Mouse (Mus musculus) heart, postnatal 36 days (tissue): ENCODE results near the gene Ano1. TPM values are rescaled to one million over a fixed set of nuclear protein-coding genes. Genes with fewer than 3 reads are reported as not detected.

ENCODE experiments used
- DNase-seq, 2 experiments: peaks; one replicate each; pipeline ENCODE4 v3.0.0; 2021 to 2022
- intact Hi-C: fragments of 180-260 bp; cut with DNase I; formaldehyde crosslinking; loops from one replicate; pipeline ENCODE4 v1.15.1; 2025
- total RNA-seq, 2 experiments: library from RNA; stranded (reverse); gene quantifications; 2 replicates each; pipeline ENCODE4 v1.2.3; 2021

Ano1 gene
- total RNA-seq, 2 experiments from 2014 or later, result 10.5 to 11.3 TPM

- intact Hi-C loops, result no loop called here
- DNase-seq, result no peak
Observed at GRCm38 (mm10) chr7:144656261-144656967, 95.4 kb downstream of the Ano1 start.

DNA sequence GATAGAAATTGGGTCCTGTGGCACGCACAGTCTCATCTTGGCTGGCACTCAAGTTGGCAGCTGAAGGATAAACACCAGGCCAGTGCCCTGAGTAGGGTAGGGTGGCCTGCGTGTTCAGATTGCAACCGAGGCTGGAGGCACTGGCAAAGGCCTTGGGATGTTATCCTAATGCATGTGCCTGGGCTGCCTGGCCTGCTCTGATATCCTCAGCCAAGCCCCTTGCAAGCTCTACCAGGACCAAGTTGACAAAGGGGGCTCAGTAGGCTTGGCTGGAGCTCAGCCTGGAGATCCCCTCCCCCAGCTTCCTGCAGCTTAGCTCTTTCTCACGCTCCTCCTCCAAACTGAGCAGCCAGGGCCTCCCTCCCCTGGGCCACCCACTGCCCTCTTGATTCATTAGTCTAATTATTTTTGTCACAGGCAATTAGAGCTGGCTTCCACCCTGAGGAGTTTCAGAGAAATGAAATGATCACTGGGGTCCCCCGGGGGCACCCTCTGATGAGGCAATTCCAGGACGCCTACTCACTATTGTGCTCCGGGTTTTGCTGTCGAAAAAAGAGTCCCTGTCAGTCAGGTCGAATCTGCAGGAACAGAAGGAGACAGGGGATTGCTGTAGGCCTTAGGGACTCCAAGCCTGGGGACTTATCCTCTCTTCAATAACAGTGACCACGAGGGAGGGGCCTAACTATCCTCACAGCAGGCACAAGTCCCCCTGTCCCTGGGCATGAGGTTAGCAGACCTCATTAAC is 97.9 kb downstream of the Ano1 start:
- DNase-seq, result peak; percentile 15 to 25
- intact Hi-C loops, result no loop called here

DNA sequence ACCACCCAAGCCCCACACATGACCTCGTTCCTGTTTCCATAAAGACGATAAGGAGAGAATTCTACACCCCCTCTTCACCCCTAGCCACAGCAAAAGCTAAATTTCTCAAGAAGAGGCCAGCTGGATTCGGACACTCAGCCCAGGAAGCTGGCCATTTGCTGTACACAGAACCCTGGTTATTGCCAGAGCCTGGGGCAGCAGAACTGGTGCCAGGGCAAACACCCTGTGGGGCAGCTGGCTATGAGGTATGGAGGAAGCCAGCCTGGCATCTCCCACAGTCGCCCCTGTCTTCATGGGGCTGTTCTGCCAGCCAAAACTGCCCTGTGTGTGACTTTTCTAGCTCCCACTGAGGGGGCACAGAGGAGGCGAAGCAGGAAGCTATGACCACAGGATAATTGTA is 104.2 kb downstream of the Ano1 start:
- DNase-seq, result no peak

DNA sequence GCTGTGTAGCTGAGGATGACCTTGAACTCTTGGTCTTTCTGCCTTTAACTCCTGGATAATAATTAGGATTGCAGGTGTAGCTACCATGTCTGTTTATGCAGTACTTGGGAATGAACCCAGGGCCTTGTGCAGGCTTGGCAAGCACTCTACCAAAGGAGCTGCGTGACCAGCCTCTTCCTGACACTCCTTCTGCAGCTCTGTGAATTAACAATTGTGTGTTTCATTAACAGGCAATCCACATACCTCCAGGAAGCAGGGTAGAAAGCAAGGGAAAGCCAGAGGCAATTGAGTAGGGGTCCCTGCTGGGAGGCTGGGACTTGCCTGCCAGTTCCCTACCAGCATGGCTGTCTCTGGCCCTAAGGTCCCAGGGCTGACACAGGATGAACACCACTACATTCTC is 111.0 kb downstream of the Ano1 start:
- intact Hi-C loops, result no loop called here
- DNase-seq, result no peak

More for the DNA sequence above, 104.2 kb downstream of the Ano1 start:
- intact Hi-C loops, result no loop called here

- intact Hi-C loops, result no loop called here
- DNase-seq, result no peak
Observed at GRCm38 (mm10) chr7:144636000-144636399, 115.8 kb downstream of the Ano1 start.

DNA sequence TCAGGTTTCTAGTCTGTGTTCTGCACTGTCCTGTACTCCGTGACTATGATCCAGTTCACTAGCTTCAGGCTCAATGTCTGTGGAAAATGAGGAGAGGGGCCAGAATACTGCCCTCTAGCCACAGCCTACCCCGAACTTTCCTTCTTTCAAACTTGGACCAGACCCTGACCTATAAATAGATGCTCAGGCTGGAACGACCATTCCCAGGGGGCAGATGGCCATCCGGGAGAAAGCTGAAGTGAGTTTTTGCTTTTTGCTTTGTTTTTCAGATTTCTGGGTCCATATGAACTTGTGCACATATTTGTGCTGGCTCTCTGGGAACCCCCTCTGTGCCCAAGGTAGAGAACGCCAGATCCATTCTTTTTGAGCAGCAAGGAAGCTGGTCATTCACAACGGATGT is 116.9 kb downstream of the Ano1 start:
- no peak for DNase-seq
- intact Hi-C loops, result no loop called here

DNA sequence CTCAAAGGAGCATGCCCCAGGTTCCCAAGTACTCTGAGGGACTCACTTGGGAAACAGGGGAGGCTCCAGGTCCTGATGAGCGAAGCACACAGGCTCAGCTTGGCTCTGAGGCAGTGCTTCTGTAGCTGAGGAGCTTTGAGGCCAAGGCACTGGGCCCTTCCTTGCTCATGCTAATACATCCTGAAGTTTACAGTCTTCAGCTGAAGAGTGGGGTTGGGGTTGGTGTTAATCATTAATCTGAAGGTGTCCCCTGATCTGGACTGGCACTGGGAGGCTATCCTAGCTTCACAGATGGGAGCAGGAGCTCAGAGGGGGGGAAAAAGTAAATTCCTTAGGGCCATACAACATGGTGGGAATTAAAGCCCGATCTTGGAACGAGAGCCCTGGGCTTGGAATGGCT is 117.3 kb downstream of the Ano1 start:
- DNase-seq, result no peak
- intact Hi-C loops, result no loop called here

- no peak for DNase-seq
- intact Hi-C loops, result no loop called here
Observed at GRCm38 (mm10) chr7:144632321-144632720, 119.5 kb downstream of the Ano1 start.

- intact Hi-C loops, result no loop called here
- no peak for DNase-seq
Observed at GRCm38 (mm10) chr7:144630622-144631021, 121.2 kb downstream of the Ano1 start.

GRCm38 (mm10) chr7:144628334-144628915 is 123.3 kb downstream of the Ano1 start:
- DNase-seq, result no peak
- intact Hi-C loops, result no loop called here

- intact Hi-C loops, result no loop called here
- no peak for DNase-seq
Observed at GRCm38 (mm10) chr7:144627606-144628333, 124.0 kb downstream of the Ano1 start.

DNA sequence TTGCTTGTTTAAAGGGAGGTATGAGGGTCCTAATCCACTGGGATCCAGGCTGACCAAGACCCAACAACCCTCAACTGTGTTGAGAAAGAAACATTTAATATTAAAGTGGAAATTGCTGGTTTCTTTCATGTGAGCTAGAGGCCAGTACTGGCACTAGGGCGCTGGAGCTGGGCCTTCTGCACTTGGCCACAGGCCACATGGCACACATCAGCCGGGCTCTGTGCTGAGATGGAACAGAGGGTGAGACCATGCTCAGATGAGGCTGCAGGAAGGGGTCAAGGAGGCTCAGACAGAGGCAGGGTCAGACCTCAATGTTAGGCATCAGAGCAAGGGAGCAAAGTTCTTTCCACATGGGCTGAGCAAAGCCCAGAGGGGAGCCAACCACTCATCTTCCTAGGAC is 125.7 kb downstream of the Ano1 start:
- intact Hi-C loops, result no loop called here
- DNase-seq, result no peak

DNA sequence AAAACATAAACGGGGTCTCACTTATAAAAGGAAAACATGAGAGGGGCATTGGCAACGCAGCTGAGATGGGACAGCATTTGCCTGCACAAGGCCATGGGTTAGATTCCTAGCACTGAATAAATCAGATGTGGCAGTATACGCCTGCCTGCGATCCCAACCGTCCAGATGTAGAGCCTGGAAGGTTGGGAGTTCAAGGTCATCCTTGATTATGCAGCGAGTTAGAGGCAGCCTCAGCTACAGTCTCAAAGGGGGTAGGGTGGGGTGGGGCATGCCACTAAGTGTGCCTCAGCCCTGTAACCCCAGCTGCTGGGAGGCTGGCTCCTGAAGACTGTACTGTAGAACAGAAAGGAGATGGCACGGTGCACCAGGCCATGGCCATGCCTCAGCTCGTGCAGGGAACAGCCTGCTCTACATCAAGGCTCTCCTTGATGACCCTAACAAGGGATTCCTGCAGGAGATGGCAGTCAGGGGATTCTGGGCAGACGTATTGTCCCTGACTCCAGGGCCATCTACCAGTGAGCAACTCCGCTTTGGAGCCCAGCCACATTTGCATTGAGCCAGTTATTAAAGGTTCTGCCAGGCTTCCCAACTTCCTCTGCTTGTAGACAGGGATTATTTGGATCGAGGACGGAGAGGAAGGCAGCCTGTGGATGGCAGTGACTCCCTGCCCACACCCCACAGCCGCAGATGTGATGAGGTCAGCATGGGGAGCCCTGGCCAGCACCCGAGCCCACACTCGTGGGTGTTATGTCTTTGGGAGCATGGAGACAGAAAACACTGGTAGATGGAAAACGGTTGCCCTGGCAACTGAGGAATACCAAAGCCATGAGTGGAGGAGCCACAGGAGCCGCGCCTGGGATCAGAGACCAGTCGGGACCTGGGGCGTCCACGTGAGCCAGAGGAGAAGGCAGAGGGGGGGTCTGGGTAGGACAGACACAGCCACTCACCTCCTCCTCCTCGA is 130.8 kb downstream of the Ano1 start:
- intact Hi-C loops, result no loop called here
- DNase-seq, result no peak

GRCm38 (mm10) chr7:144620315-144620714 is 131.5 kb downstream of the Ano1 start:
- no peak for DNase-seq
- intact Hi-C loops, result no loop called here

- DNase-seq, result no peak
- intact Hi-C loops, result no loop called here
Observed at GRCm38 (mm10) chr7:144615343-144615742, 136.4 kb downstream of the Ano1 start.

- DNase-seq, result no peak
- intact Hi-C loops, result no loop called here
Observed at GRCm38 (mm10) chr7:144612829-144613228, 138.9 kb downstream of the Ano1 start.

DNA sequence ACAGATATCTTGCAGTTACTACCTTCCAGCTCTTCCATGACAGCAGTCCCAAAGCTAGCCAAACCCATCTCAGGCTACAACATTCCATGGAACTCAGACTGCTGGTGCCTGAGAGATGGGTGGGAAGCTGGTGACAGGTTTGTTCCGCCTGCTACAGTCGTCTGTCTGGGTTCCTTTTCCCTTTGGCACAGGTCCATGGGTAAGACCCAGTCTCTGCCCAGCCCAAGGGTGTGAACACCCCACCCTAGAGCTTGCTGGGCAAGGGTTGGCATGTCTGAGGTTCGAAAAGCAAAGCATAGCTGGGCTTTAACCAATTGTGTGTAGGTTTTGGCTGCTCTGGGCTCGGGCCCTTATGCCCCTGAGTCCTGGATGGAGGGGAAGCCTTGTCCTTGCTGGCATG is 139.4 kb downstream of the Ano1 start:
- intact Hi-C loops, result no loop called here
- no peak for DNase-seq

DNA sequence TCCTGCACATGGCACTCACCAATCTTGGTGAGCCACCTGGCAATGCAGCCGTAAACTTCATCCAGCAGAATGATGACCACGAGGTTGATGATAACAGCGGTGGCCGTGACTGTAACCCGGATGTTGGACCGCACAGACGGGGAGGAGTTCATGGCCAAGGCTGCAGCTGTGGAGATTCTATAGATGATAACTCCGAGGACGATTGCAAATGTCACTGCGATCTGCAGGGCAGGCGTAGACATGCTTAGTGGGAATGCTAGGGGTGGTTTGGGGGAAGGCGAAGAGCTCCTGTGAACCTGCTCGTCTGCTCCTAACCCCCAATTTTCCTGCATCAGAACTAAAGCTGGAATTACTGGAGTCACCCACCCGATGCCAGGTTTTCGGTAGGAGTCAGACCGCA is 140.2 kb downstream of the Ano1 start:
- intact Hi-C loops, result no loop called here
- DNase-seq, result no peak

DNA sequence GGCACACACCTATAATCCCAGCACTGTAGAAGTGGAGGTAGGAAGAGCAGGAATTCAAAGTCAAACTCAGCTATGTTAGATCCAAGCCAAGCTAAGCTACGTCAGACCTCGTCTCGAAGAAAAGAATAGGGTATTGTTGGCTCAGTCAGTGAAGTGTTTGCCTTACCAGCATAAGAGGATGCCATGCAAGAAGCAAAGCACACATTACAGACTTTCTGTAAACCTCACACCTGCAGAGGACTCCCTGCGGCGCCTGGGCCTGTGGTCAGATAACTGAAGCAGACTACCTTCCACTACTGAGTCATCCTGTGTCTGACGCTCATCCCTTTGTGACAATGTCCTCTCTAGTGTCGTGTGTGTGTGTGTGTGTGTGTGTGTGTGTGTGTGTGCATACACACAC is 142.2 kb downstream of the Ano1 start:
- no peak for DNase-seq
- intact Hi-C loops, result no loop called here

DNA sequence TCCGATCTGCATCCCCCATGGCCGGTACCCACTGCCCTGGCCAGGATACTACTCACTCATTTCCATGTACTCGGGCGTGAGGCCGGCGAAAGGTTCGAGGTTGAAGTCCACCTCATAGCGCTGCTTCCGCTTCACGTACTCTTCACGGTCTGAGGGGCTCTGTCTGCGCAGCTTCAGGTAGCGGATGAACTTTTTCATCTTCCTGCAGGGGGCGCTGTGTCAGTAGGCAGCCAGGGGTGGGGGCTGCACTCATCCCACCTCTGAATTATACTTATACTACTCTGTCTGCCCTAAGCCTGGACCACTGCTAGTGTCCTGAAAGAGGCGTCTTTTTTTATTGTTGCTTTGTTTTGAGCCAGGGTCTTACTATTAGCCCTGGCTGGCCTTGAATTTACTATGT is 143.9 kb downstream of the Ano1 start:
- no peak for DNase-seq
- intact Hi-C loops, result no loop called here
